Mouse (Mus musculus) cerebellum, adult 2 months (tissue): ENCODE results near the gene Dpf1.

Experiments
- CTCF ChIP-seq: fragments of 200-500 bp; IDR thresholded peaks from 2 replicates; pipeline ENCODE4 v1.5.1; 2011; ENCODE audit warnings: low read depth, mild to moderate bottlenecking, control low read depth, low read length, moderate library complexity, borderline replicate concordance; ENCODE audit not compliant: insufficient read depth
- POLR2A ChIP-seq: fragments of 200-500 bp; IDR thresholded peaks from 2 replicates; pipeline ENCODE4 v1.6.1; 2011; ENCODE audit warnings: low read length, control low read depth, borderline replicate concordance; ENCODE audit not compliant: insufficient read depth

DNA sequence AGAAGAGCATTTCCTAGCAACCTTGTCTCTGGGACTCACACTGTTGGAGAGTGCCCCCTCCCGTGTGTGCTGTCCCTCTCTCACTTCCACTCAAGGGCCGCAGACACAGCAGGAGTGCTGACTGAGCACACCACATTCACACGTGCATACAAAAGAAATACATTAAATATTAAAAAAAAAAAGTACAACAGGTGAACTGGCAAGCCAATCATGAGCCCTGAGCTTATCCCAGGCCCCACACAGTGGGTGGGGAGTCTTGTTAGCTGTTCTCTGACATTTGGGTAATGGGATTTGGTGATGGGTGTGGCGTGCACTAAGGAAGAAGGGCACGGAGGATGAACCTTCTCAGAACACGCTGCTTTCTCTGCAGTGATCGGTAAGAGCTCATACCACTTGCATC, 1.1 kb upstream of the Dpf1 start:
- TF ChIP-seq POLR2A (no peak), CTCF (no peak)
